Mouse (Mus musculus) CD8-positive naive resting alpha-beta T cell, adult 2 months (primary cell): Measurements from ENCODE around the gene Traf4.
"Not testable (repeated sequence)": the region's sequence is repeated elsewhere in the genome, so short reads cannot be mapped to it uniquely, and the experiment has no call there.

Source experiments
- DNase-seq, 2 experiments: peaks; one replicate each; pipeline ENCODE4 v3.0.0; 2022; ENCODE audit warnings: low read depth in 2 of 2, low spot score in 2 of 2

Gene Traf4

GRCm38 (mm10) chr11:78146168-78146567, 19.2 kb downstream of the Traf4 start:
- no peak for DNase-seq

- DNase-seq, result no peak
Observed at GRCm38 (mm10) chr11:78143520-78143919, 21.9 kb downstream of the Traf4 start.

- DNase-seq, result no peak
Observed at GRCm38 (mm10) chr11:78140665-78141064, 24.7 kb downstream of the Traf4 start.

GRCm38 (mm10) chr11:78138023-78138422, 27.4 kb downstream of the Traf4 start:
- DNase-seq, result no peak

GRCm38 (mm10) chr11:78137584-78137983, 27.8 kb downstream of the Traf4 start:
- no peak for DNase-seq

- DNase-seq, result no peak
Observed at GRCm38 (mm10) chr11:78136132-78136531, 29.3 kb downstream of the Traf4 start.

GRCm38 (mm10) chr11:78135314-78135713, 30.1 kb downstream of the Traf4 start:
- not testable (repeated sequence) for DNase-seq

GRCm38 (mm10) chr11:78134344-78134743, 31.0 kb downstream of the Traf4 start:
- no peak for DNase-seq

- DNase-seq, result no peak
Observed at GRCm38 (mm10) chr11:78133915-78134314, 31.5 kb downstream of the Traf4 start.

GRCm38 (mm10) chr11:78129458-78129857, 35.9 kb downstream of the Traf4 start:
- no peak for DNase-seq

GRCm38 (mm10) chr11:78126739-78127138, 38.6 kb downstream of the Traf4 start:
- DNase-seq, result no peak

- DNase-seq, result no peak
Observed at GRCm38 (mm10) chr11:78125691-78126090, 39.7 kb downstream of the Traf4 start.

GRCm38 (mm10) chr11:78123782-78124181, 41.6 kb downstream of the Traf4 start:
- DNase-seq, result no peak

GRCm38 (mm10) chr11:78122815-78123214, 42.6 kb downstream of the Traf4 start:
- DNase-seq, result no peak

- no peak for DNase-seq
Observed at GRCm38 (mm10) chr11:78121176-78121575, 44.2 kb downstream of the Traf4 start.

- no peak for DNase-seq
Observed at GRCm38 (mm10) chr11:78119898-78120297, 45.5 kb downstream of the Traf4 start.

- no peak for DNase-seq
Observed at GRCm38 (mm10) chr11:78118467-78118866, 46.9 kb downstream of the Traf4 start.

- no peak for DNase-seq
Observed at GRCm38 (mm10) chr11:78116146-78116410, 49.3 kb downstream of the Traf4 start.

GRCm38 (mm10) chr11:78115367-78116145, 49.8 kb downstream of the Traf4 start:
- peak; percentile 6 to 39 for DNase-seq

- DNase-seq, result no peak
Observed at GRCm38 (mm10) chr11:78114676-78115366, 50.6 kb downstream of the Traf4 start.

GRCm38 (mm10) chr11:78113616-78114015, 51.8 kb downstream of the Traf4 start:
- no peak for DNase-seq
